Mouse (Mus musculus) adrenal gland, postnatal 4 days (tissue): ENCODE results near the gene Ncs1. TPM values are rescaled to one million over a fixed set of nuclear protein-coding genes. Genes with fewer than 3 reads are reported as not detected.

ENCODE experiments used
- DNase-seq, 2 experiments: peaks; one replicate each; pipeline ENCODE4 v3.0.0; 2021 to 2022; ENCODE audit warnings: low spot score in 2 of 2, mixed read lengths in 2 of 2
- total RNA-seq, 2 experiments: library from RNA; stranded (reverse); gene quantifications; 2 replicates each; pipeline ENCODE4 v1.2.3; 2021

Ncs1 gene
- total RNA-seq, 2 experiments from 2014 or later: 8.0 to 15.4 TPM

- no peak for DNase-seq
These were observed 73.6 kb downstream of the Ncs1 start for GRCm38 (mm10) chr2:31319200-31319599.

- DNase-seq: no peak
These were observed 81.6 kb downstream of the Ncs1 start for GRCm38 (mm10) chr2:31327186-31327585.

- DNase-seq: no peak
These were observed 92.2 kb downstream of the Ncs1 start for GRCm38 (mm10) chr2:31337706-31338330.

DNA sequence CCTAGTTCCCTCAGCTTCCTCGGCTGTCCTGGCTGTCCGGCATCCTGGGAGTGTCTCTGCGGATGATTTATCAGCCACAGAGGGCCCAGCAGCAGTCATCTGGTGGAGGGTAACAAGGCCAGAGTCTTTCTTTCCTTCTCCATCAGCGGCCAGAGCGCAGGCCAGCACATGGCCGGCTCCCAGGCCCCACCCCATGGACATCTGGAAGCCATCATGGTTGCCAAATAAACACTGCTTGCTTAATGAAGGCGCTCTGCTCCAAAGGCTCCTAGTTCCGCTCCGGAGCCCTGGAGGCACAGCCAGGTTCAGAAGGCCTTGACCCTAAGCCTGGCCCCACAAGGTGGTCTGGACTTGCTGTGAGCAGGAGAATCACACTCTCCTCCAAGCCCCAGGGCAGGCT lies 94.2 kb downstream of the Ncs1 start:
- no peak for DNase-seq

GRCm38 (mm10) chr2:31341726-31342535 lies 96.3 kb downstream of the Ncs1 start:
- no peak for DNase-seq

Other genes starting within 250 kb of the Ncs1 start
- gene Fnbp1, start 103.8 kb upstream of the Ncs1 start, total RNA-seq: 10 to 100 TPM; 69.0 to 82.4 TPM
- gene Gpr107, start 93.5 kb upstream of the Ncs1 start, total RNA-seq: 10 to 100 TPM; 62.8 to 68.3 TPM
- 1 to 10 TPM; 2.7 TPM for gene Hmcn2, start 68.6 kb downstream of the Ncs1 start, total RNA-seq
- 10 to 100 TPM; 53.1 to 95.2 TPM for gene Ass1, start 224.4 kb downstream of the Ncs1 start, total RNA-seq